8 mouse cellular contexts compared by ENCODE assay signal in the genomic region with DNA sequence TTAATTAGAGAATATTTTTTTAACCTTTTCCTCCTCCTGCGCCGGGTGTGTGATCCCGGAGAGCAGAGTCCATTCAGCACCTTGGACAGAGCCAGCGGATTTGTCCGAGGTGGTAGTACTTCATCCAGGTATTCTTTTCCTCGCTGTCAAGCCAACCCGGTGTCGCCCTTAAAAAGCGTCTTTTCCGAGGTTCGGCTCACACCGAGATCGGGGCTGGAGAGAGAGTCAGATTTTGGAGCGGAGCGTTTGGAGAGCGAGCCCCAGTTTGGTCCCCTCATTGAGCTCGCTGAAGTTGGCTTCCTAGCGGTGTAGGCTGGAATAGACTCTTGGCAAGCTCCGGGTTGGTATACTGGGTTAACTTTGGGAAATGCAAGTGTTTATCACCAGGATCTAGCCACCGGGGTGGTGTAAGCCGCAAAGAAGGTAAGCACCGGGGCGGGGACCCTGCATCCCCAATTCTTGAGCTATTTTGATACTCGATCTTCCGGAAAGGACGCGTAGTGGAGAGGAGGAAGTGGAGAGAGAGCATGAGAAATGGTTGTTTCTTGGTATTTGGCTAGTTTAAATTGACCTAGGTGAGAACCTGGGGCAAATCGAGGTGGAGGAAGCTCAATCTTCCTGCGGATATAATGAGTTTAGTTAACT. TPM values are rescaled to one million over a fixed set of nuclear protein-coding genes. Genes with fewer than 3 reads are reported as not detected.
A peak's percentile ranks its signal among the peaks of the same experiment; 100 is the strongest.
DNase-seq lines count a peak whose midpoint lies in the region; ATAC-seq lines count a peak whose summit lies in the region.

No protein-coding gene starts in this region.

- H3K4me2 ChIP-seq in heart, embryonic 11.5 days = peak overlapping the region; percentile 50
- H3K4me2 ChIP-seq in hindbrain, embryonic 16.5 days (ENCODE audit: low read length) = peak overlapping the region; percentile 98
- peak overlapping the region; percentile 43 for H3K4me2 ChIP-seq in limb, embryonic 12.5 days

- peaks cover 57% of the 10 kb centered on the region for H3K27me3 ChIP-seq in heart, embryonic 11.5 days (ENCODE audit: control insufficient read depth, insufficient read depth, low read length)
- H3K27me3 ChIP-seq in forebrain, embryonic 10.5 days (ENCODE audit: poor library complexity, severe bottlenecking) = peaks cover 78% of the 10 kb centered on the region
- H3K27me3 ChIP-seq in hindbrain, embryonic 16.5 days (replicated peaks; ENCODE audit: control insufficient read depth, insufficient read depth, low read length) = peaks cover 12% of the 10 kb centered on the region
- H3K27me3 ChIP-seq in limb, embryonic 12.5 days = peaks cover 57% of the 10 kb centered on the region

- H3K36me3 ChIP-seq in heart, embryonic 11.5 days (ENCODE audit: control insufficient read depth, insufficient read depth, low read length) = no peaks in the 10 kb centered on the region
- H3K36me3 ChIP-seq in forebrain, embryonic 10.5 days (replicated peaks) = no peaks in the 10 kb centered on the region
- H3K36me3 ChIP-seq in hindbrain, embryonic 16.5 days (ENCODE audit: control insufficient read depth, insufficient read depth, low read length) = no peaks in the 10 kb centered on the region
- no peaks in the 10 kb centered on the region for H3K36me3 ChIP-seq in limb, embryonic 12.5 days

- H3K4me1 ChIP-seq in heart, embryonic 11.5 days (ENCODE audit: control insufficient read depth, insufficient read depth, low read length) = peaks cover 15% of the 10 kb centered on the region
- peaks cover 54% of the 10 kb centered on the region for H3K4me1 ChIP-seq in forebrain, embryonic 10.5 days
- peaks cover 18% of the 10 kb centered on the region for H3K4me1 ChIP-seq in hindbrain, embryonic 16.5 days (ENCODE audit: control insufficient read depth, insufficient read depth, low read depth, low read length)
- H3K4me1 ChIP-seq in limb, embryonic 12.5 days (replicated peaks) = peaks cover 34% of the 10 kb centered on the region

- peak overlapping the region; percentile 14; the same call in 1 of the 2 replicates for H3K4me3 ChIP-seq in heart, embryonic 11.5 days (ENCODE audit: low read depth, low read length)
- H3K4me3 ChIP-seq in forebrain, embryonic 10.5 days = peak overlapping the region; percentile 64
- H3K4me3 ChIP-seq in hindbrain, embryonic 16.5 days (ENCODE audit: low read length) = peak overlapping the region; percentile 70
- H3K4me3 ChIP-seq in limb, embryonic 12.5 days (replicated peaks) = peak overlapping the region; percentile 19

- DNase-seq in heart, postnatal 25 days (ENCODE audit: low spot score) = no peak
- peak; percentile 32 for DNase-seq in c-Kit-positive CD71-negative TER-119-negative erythroid progenitor cells, embryonic 14.5 days (ENCODE audit: low read depth)
- peak; percentile 76 for DNase-seq in forebrain, embryonic 10.5 days (ENCODE audit: extremely low spot score, low spot score)
- DNase-seq in neural tube, embryonic 10.5 days (ENCODE audit: extremely low spot score, low spot score) = peak; percentile 82

- intact Hi-C loops in heart, postnatal 25 days (cut with DNase I) = no loop called here

- no peaks in the 10 kb centered on the region for H3K9me3 ChIP-seq in heart, embryonic 11.5 days (replicated peaks; ENCODE audit: control insufficient read depth, low read length)
- H3K9me3 ChIP-seq in forebrain, embryonic 10.5 days = no peaks in the 10 kb centered on the region
- H3K9me3 ChIP-seq in hindbrain, embryonic 16.5 days (ENCODE audit: control insufficient read depth, low read length) = no peaks in the 10 kb centered on the region
- no peaks in the 10 kb centered on the region for H3K9me3 ChIP-seq in limb, embryonic 12.5 days

- H3K27ac ChIP-seq in heart, embryonic 11.5 days (ENCODE audit: low read depth, low read length) = no peak overlapping the region
- H3K27ac ChIP-seq in forebrain, embryonic 10.5 days = no peak overlapping the region
- H3K27ac ChIP-seq in hindbrain, embryonic 16.5 days (ENCODE audit: low read depth, low read length) = no peak overlapping the region
- H3K27ac ChIP-seq in limb, embryonic 12.5 days = no peak overlapping the region

- H3K9ac ChIP-seq in heart, embryonic 11.5 days (ENCODE audit: low read depth, low read length) = no peak overlapping the region
- H3K9ac ChIP-seq in hindbrain, embryonic 16.5 days (ENCODE audit: low read depth, low read length) = peak overlapping the region; percentile 33
- H3K9ac ChIP-seq in limb, embryonic 12.5 days (replicated peaks) = no peak overlapping the region

- 1% methylated on average over 29 of the region's 29 CpGs for WGBS in heart, embryonic 11.5 days (ENCODE audit: insufficient replicate concordance)
- WGBS in forebrain, embryonic 10.5 days = under 1% methylated on average over 29 of the region's 29 CpGs
- under 1% methylated on average over 29 of the region's 29 CpGs for WGBS in hindbrain, embryonic 16.5 days
- 1% methylated on average over 29 of the region's 29 CpGs for WGBS in limb, embryonic 12.5 days

- no peak for ATAC-seq in heart, embryonic 11.5 days (replicated peaks; ENCODE audit: insufficient number of reproducible peaks, low FRiP score, low TSS enrichment)
- no peak for ATAC-seq in hindbrain, embryonic 16.5 days
- ATAC-seq in limb, embryonic 12.5 days (ENCODE audit: insufficient number of reproducible peaks, insufficient read depth, low FRiP score, low TSS enrichment, low read depth) = no peak
- no peak for ATAC-seq in CD4-positive, CD25-positive, alpha-beta regulatory T cell, adult 4 months

RNA-seq across cellular contexts. Expression of a gene that starts 1.6 kb away (rescaled TPM):
- polyA plus RNA-seq in heart, embryonic 11.5 days (2014; fragmentation: Nextera tagmentation; extraction: Ambion mirVana) = 1.6 and 2.1 TPM in 2 replicates
- total RNA-seq in heart, postnatal 25 days (2021) = 1 to 10 TPM; 3.8 to 5.5 TPM
- polyA plus RNA-seq in forebrain, embryonic 10.5 days (2016; fragmentation: Nextera tagmentation; extraction: Ambion mirVana) = 1.9 TPM in 2 replicates
- polyA plus RNA-seq in hindbrain, embryonic 16.5 days (2015; fragmentation: Nextera tagmentation; extraction: Ambion mirVana) = 5.9 and 7.3 TPM in 2 replicates
- 4.5 and 5.2 TPM in 2 replicates for polyA plus RNA-seq in limb, embryonic 12.5 days (2016; fragmentation: Nextera tagmentation; extraction: Ambion mirVana)
- polyA plus RNA-seq in CD4-positive, CD25-positive, alpha-beta regulatory T cell, adult 4 months (2017; shearing (Covaris generic)) = not detected

Comparison
In these comparisons a context has a peak if more than half of its experiments do, and no peak if none do; other contexts are left out.
1. H3K4me2 ChIP-seq: peak in every context shown above with its lines; median percentile 98 in hindbrain, embryonic 16.5 days; 50 in heart, embryonic 11.5 days; 43 in limb, embryonic 12.5 days.
2. H3K4me3 ChIP-seq: peak in every context shown above with its lines; median percentile 70 in hindbrain, embryonic 16.5 days; 64 in forebrain, embryonic 10.5 days; 19 in limb, embryonic 12.5 days; 14 in heart, embryonic 11.5 days.